Mouse (Mus musculus) megakaryocyte, embryonic 14.5 days (primary cell): ENCODE data around the gene Ston1.

Source experiments
- FLI1 ChIP-seq: IDR thresholded peaks from 2 replicates; pipeline ENCODE4 v1.6.1; 2012; ENCODE audit warnings: low read length, inconsistent platforms, mixed read lengths
- GATA1 ChIP-seq: IDR thresholded peaks from 3 replicates; pipeline ENCODE4 v1.6.1; 2012; ENCODE audit warnings: mixed read lengths, low read length, inconsistent platforms, borderline replicate concordance

DNA sequence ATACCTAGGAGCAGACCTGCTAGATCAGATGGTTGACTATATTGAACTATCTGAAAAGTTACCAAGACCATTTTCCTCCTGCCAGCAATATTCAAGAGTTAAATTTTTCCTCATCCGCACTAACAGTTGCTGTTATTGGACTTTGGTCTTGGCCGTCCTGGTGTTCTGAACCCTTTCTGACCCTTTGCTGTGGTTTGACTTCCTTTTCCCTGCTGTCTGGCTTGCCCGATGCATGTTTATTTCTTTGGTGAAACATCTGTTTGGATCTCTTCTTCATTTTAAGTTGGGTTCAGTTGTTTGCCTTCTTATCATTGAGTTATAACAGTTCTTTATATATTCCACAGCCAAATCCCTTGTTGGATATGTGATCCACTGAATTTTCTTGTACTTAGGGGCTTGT lies 33.9 kb upstream of the Ston1 start:
- TF ChIP-seq GATA1 = no peak
- no peak for TF ChIP-seq FLI1
